Mouse (Mus musculus) megakaryocyte-erythroid progenitor cell, adult 5-6 weeks (primary cell): ENCODE measurements around the gene 6030468B19Rik. TPM values are rescaled to one million over a fixed set of nuclear protein-coding genes. Genes with fewer than 3 reads are reported as not detected.
"Not testable (repeated sequence)": the region's sequence is repeated elsewhere in the genome, so short reads cannot be mapped to it uniquely, and the experiment has no call there.

ENCODE experiments used
- ATAC-seq: replicated peaks from 2 replicates; pipeline ENCODE4 v1.8.0; 2016; ENCODE audit warnings: mild to moderate bottlenecking, inconsistent platforms; ENCODE audit not compliant: severe bottlenecking, poor library complexity, low FRiP score, low TSS enrichment
- total RNA-seq, 2 experiments: library from RNA; stranded (forward) in 1 of 2; stranded (reverse) in 1 of 2; fragments of 200-1000, 215-1000 nt in 1 of 2; fragments of >200 nt in 1 of 2; fragmentation: Nextera tagmentation in 1 of 2; gene quantifications; 2 replicates each; pipeline ENCODE4 v1.2.3; 2014 to 2017

The 6030468B19Rik gene
- total RNA-seq, 2 experiments from 2014 or later, result 4.2 to 5.8 TPM

DNA sequence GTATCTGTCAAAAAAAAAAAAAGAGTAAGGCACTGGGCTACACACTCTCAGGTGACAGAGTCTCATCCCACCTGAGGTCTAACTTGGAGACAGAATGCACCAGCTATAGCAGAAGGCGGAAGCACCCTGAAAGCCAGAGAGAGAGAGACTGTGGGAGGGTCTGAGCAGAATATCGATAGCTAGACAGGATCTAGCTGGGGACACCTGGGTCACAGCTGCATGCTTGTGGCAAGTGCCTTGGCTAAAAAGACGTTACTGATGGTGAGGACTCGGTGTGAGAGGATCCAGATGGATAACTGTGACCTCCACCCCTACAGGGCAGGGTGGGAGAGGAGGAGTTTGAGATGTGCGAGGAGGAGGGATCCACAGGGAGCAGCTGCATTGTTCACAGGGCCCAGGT is 506 bp upstream of the 6030468B19Rik start:
- peak; percentile 9; the same call in 1 of the 2 replicates for ATAC-seq

DNA sequence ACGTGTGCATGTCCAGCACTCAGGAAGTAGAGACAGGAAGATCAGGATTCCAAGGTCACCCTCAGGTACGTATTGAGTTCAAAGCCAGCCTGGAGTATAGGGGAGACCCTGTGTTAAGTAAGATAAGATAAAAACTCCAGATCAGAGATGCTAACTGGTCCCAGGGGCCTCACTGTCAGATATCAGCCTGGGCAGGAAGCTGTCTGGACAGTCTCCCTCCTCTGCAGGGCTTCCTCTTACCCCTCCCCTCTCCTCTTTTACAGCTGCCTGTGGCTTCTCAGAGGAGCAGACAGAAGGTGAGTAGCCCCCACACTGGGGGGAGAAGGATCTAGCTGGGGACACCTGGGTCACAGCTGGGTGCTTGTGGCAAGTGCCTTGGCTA is 691 bp downstream of the 6030468B19Rik start:
- ATAC-seq, result peak; percentile 42

DNA sequence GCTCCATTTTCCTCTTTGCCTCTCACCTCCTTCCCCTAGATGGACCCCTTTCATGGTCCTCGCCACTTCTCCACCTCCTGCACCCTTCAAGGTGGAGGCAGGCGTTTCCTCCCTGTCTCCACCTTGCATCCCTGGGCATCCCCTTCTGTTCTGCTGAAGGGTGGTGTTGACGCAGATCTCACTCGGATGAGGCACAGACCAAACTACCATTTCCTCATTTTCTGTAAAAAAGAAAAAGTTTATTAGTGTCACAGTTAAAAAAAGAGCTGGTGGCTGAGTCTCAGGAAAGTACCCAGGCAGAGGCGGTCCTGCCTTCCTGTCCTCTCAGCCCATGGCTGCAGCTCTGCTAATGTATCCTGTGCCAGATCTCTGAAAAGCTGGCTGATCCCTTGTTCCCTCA is 1.7 kb downstream of the 6030468B19Rik start:
- no peak for ATAC-seq

DNA sequence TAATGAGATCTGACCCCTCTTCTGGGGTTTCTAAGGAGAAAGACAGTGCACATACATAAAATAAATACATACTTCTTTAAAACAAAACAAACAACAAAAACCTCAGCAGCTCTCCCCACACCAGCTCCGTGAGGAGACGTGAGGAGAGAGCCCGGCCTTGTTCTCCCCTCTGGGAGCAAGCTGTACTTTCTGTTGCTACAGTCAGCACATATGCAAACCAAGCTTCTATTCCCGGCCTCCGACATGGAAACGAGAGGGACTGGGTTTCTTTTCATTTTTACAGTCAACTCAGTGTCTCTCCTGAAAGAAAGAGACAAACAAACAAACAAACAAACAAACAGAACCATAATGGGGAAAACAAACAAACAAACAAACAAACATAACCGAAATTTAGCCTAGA is 2.6 kb downstream of the 6030468B19Rik start:
- ATAC-seq, result no peak

DNA sequence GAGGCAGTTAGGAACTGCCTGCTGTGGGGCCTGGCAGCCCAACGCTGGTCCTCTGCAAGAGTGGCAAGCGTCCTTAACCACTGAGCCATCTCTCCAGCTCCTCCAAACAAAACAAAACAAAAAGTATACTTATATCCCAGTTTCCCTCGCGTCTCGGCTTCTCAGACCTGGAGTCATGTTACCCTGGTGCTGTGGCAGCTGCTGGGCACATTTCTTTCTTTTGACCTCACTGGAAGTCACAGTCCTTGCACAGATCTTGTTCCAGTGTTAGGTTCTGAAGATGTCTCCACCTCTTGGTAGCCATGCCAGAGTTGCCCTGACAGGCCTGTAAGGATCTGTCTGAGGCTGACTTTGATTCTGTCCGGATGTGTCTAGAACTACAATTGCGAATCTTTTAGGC is 4.2 kb downstream of the 6030468B19Rik start:
- ATAC-seq, result no peak

DNA sequence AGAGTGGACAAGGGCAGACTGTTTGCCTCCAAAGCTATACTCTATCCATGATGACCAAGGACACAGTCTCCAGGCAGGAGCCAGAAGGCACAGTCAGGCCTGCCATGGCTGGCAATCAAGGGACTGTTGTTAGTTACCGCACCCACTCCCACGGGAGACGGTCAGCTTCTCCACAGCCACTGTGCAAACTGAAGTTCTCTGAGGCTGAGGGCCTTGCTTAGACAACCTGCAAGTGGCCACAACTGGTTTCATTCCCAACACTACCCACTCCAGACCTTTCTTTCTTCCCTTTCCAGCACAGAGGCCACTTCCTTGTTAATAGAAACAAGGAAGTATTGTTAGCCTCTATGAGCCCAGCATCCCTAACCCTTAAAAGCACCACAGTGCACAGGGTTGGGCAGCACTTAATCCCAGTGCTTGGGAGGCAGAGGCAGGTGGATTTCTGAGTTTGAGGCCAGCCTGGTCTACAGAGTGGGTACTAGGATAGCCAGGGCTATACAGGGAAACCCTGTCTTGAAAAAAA is 5.8 kb downstream of the 6030468B19Rik start:
- no peak for ATAC-seq

DNA sequence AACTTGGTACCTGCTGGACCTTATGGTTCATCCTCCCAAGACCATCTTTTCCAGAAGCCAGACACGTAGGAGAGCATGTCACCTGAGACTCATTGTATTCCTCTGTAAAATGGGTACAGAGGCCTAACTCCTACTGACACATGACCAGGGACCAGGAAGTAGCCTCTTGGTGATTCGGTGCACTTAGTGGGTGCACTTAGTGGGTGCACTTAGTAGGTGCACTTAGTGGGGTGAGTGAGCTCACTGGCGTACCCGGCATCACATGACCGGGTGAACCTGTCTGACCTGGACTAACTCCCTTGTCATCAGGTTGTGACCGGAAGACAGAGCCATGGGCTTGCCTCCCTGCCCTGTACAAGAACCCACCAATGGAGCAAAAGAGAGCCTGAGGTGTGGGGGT is 9.3 kb downstream of the 6030468B19Rik start:
- no peak for ATAC-seq

DNA sequence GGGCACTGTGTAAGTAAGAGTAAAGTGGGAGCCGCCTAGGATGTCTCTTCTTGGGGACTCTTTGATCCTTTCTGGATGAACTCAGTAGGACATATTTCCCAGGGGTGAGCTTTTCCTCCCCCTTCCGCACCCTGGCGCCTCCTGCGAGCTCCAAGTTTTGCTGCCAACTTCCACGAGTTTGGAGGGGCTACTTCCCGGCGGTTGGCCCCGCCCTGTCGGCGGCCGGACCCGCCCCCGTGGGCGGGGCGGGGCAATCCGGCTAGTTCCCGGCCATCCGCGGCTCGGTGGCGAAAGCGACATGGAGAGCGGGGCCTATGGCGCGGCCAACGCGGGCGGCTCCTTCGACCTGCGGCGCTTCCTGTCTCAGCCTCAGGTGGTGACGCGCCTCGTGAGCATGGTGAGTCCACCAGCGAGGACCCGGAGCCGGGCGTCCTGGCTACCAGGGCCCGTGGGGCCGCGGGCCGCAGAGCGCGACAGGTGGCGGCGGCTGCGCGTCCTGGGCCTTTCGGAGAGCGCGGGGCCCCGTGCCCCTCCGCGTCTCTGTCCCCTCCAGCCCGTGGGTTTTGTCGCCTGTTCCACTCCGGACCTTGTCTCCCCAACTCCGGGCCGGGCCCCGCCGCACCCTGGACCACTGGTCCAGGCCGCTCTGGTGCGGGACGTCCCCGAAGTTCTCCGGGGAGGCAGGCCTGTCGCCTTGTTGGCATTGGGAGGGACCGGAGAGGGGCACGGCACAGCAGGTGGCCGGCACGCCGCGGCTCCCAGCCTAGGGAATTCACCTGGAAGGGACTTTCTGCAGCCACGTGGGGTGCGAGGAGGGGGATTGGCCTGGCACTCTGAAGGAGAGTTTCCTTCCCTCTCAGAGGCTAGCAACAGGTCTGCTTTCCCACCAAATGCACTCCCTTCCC is 12.2 kb downstream of the 6030468B19Rik start, which contains the start of the genes Gm20708 and Syngr2:
Gene Gm20708 (plus strand): TSS at position 262 of the 905 bp plus-strand sequence.
Gene Syngr2 (plus strand): TSS at position 262 of the 905 bp plus-strand sequence.
- peak; percentile 42; the same call in 1 of the 2 replicates for ATAC-seq

DNA sequence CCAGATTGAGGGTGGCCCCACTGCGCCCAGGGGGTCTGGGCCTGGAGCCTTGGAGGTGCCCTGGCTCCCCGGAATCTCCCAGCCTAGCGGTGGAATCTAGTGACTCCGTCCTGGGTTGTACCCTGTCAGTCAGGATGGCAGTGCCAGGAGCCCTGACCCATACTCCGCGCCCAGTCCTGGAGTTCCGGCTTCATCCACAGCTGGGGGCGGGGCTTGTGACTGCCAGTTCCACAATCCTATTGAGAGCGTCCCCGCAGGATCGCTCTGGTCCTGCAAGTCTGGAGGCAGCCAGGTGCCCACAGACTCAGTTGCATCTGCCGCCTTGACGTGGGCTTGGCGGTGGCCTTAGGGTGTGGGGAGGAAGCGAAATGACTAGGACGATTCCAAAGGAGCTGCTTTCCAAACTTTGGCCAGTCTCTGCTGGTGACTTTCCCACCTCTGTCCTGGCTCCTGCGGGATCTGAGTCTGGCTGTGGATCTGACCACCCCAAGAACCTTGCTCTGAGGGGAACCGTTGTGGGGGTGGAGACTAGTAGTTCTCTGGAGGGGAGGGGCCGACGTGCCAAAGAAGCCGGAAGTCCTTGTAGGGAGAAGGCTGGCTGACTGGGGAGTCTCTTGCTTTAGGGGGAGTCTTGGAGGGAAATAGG is 13.1 kb downstream of the 6030468B19Rik start:
- peak; percentile 79 for ATAC-seq

DNA sequence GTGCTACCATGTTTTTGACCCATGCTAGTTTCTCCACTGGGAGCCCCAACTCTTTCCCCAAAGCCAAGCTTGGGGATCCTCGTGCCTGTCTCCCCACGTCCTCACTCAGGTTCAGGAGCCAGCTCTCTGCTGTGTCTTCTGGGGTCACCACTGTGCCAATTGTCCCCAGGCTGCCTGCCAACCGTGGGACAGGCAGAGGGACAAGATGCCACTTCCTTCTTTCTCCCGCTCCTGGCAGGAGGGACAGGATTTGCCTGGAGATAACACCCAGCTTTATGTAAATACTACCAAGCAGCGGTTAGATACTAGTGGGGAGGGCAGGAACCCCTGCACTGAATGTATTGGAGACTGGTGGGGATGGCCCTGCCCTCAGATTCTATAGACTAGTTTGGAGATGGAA is 16.4 kb downstream of the 6030468B19Rik start:
- ATAC-seq, result no peak

DNA sequence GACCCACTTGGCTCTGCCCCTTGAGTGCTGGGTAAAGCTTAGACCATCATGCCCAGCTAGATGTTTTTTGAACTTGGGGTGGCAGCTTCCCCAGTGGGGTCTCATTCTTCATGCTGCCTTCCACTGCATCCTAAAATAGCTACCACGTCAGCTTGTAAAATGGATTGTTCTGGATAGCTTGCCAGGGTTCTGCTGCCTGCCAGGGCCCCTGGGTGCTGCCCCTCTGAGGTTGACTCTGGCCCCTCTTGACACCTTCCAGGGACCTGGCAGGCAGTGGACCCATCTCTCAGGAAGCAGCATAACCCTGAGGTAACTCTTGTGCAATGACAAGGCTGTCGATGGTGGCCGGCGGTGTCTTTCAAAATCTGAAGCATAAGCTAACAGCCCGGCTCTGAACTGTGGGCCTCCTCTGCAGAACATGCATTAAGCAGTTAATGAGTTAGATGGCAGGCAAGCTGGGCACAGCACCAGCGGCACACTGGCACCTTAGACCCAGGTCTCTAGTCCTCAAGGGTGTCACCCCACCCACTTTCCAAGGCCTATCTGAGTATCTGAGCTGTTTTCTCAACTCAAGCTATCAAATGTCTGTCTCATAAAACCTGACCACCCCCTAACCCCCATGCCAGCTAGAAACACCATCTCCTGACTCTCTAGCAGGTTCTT is 17.4 kb downstream of the 6030468B19Rik start:
- no peak for ATAC-seq

DNA sequence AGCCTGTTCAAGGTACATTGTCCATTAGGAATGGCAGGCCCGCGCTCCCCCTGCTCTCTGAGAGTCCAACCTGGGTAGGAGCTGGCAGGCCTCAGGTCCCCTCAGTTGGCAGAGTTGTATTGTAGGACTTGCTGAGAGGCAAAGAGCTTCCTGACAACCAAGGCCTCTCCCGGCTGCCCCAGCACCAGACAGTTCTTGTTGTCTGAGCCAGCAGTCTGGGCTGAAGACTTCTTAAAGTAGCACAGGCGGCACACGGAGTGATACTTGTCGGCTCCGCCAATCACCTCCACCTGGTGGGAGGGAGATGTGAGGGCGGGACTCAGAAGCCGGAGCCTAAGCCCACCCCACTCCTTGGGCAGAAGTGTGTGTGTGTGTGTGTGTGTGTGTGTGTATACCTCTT is 18.4 kb downstream of the 6030468B19Rik start:
- ATAC-seq, result not testable (repeated sequence)

DNA sequence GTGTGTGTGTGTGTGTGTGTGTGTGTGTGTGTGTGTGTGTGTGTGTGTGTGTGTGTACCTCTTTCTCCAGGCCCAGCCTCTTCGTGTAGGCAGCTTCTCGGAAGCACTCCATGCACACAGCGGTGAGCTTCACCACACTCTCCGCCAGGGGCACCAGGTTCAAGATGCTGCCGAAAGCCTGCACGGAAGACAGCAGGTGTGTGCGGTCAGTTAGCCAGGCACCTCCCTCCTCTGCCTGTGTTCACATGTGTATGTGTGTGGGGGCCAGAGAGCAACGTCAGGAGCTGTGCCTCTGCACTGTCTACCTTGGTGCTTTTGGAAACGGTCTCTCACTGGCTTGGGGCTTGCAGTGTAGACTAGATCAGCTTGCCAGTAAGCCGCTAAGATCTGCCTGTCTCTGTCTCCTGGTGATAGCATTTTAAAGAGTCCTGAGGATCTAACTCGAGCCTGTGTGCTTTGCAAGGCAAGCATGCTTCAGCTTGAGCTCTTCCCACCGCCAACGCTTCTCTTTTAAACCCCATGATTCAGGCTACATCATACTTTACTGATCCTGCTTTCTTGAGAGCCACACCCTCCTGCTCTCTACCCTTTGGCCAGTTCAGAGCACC is 19.0 kb downstream of the 6030468B19Rik start:
- 0 out of 2 replicates have a peak, but pooled peaks have one; percentile 26 for ATAC-seq

DNA sequence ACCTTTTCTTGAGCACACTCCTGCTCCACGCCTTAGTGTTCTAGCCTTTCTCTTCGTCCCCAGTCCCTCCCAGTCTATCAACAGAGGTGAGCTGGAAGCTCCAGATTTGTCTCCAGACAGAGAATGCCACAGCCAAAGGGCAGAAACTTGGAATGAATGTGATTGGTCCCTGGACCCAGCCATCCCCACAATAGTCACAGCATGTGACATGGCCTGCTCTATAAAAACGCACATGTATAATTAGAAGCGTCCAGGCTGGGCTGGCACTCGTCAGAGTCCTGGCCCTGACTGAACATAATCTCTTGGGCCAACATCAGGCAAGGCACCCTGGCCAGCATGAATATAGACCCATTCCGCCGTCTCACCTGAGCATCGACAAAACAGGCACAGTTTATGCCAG is 21.6 kb downstream of the 6030468B19Rik start:
- no peak for ATAC-seq

DNA sequence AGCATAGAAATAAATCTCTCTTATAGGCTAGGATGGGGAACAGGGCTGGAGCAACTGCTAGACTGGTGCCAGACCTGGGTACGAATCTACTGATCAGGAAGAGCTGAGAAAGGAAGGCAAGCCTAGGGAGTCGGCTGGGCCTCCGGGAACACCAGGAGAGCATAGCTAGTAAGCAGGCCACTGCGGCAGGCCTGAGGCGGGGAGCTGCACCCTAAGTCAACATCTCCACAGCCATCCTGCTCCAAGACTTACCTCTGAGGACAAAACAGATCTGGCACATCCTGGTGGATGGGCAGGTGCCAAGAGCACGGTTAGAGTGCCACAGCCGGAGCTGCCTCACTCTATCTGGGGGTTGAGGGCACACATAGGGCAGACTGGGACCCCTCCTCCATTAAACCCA is 22.7 kb downstream of the 6030468B19Rik start:
- ATAC-seq, result no peak

DNA sequence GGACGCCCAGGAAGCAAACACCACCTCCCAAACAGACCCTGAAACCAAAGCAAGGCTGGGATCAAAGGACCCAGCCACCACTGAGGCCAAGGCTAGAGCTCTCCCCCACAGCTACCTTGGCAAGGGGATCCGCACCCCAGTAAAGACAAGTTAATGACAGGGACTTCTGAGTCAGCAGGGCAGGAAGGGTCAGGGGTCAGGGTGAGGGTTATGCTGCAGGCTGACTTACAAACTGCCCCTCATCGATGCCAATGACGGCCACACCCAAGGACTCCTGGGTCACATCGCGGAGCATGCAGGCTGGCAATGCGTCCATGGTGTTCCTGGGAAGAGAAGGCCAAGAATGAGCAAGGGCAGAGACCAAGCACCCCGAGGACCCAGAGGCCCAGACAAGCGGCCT is 24.4 kb downstream of the 6030468B19Rik start:
- no peak for ATAC-seq

DNA sequence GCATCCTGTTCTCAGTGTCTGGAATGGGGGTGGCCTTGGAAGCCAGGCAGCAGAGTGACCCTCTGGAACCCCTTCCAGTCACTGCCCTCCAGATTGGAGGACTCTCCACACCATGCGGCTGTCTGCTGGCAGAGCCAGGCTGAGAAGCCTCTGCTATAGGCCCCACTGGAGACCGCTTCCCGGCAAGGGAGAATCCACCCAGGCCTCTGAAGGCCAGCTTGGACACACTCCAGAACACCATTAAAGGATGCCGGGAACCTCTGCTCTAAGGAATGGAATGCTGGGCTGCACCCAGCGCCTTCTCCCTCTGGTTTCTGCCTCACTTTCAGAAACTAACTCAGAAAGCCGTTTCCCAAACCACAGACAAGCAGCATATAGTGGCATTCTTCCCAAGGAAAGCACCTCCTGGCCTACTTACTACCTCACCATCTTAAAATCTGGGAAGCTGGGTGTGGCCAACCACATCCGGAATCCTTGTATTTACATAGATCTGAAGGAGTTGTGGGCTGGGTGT is 25.3 kb downstream of the 6030468B19Rik start:
- ATAC-seq, result no peak

DNA sequence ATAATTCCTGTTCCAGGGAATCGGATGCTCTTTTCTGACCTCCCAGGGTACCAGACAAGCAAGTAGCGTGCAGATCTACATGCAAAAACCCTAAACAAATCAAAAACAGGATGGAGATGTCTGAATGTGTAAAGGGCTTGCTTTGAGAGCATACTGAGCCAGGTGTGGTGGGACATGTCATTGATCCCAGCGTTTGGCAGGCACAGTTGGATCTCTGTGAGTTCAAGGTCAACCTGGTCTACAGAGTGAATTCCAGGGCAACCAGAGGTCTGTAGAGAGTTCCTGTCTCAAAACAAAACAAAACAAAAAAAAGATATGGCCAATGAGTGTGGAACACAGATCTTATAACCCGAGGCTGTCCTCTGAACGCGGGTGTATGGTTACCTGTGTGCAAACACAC is 26.0 kb downstream of the 6030468B19Rik start:
- ATAC-seq, result no peak
